Mouse (Mus musculus) intestine, embryonic 16.5 days (tissue): Measurements from ENCODE around the gene Cebpb. TPM values are rescaled to one million over a fixed set of nuclear protein-coding genes. Genes with fewer than 3 reads are reported as not detected.
"Not testable (repeated sequence)": the region's sequence is repeated elsewhere in the genome, so short reads cannot be mapped to it uniquely, and the experiment has no call there.

ENCODE experiments used
- ATAC-seq: fragments of 200-750 bp; cut with Nextera tagmentation; 2 replicates; pipeline ENCODE4 v1.8.0; 2017; ENCODE audit warnings: moderate TSS enrichment, moderate library complexity
- H3K27ac ChIP-seq: fragments of 300-500 bp; sonication (generic); 2 replicates; pipeline ENCODE4 v1.5.1; 2014; ENCODE audit warnings: mild to moderate bottlenecking, low read length
- H3K27me3 ChIP-seq: fragments of 300-500 bp; sonication (generic); replicated peaks from 2 replicates; pipeline ENCODE4 v1.6.1; 2014; ENCODE audit warnings: low read length, control low read depth, mixed read lengths; ENCODE audit not compliant: control insufficient read depth, insufficient read depth
- H3K36me3 ChIP-seq: fragments of 300-500 bp; sonication (generic); 2 replicates; pipeline ENCODE4 v1.6.1; 2014; ENCODE audit warnings: low read length, control low read depth; ENCODE audit not compliant: control insufficient read depth, insufficient read depth
- H3K4me1 ChIP-seq: fragments of 300-500 bp; sonication (generic); 2 replicates; pipeline ENCODE4 v1.6.1; 2014; ENCODE audit warnings: low read length, control low read depth, mixed read lengths; ENCODE audit not compliant: control insufficient read depth, insufficient read depth
- H3K4me2 ChIP-seq: fragments of 300-500 bp; sonication (generic); 2 replicates; pipeline ENCODE4 v1.6.1; 2014; ENCODE audit warnings: low read depth, low read length, control low read depth
- H3K4me3 ChIP-seq: fragments of 300-500 bp; sonication (generic); 2 replicates; pipeline ENCODE4 v1.5.1; 2014; ENCODE audit warnings: mild to moderate bottlenecking, low read length
- H3K9ac ChIP-seq: fragments of 300-500 bp; sonication (generic); 2 replicates; pipeline ENCODE4 v1.6.1; 2014; ENCODE audit warnings: low read depth, low read length
- H3K9me3 ChIP-seq: fragments of 300-500 bp; sonication (generic); 2 replicates; pipeline ENCODE4 v1.6.1; 2016; ENCODE audit warnings: low read length, control low read depth; ENCODE audit not compliant: control insufficient read depth
- WGBS: fragments of 180-500 bp; shearing (Covaris S2); extraction: QIAGEN DNeasy Blood & Tissue Kit; methylation state at CpG from one replicate; pipeline ENCODE4 v1.1.7; 2014; 5-methylcytosine and 5-hydroxymethylcytosine counted together
- polyA plus RNA-seq: library from polyadenylated mRNA; unstranded; fragments of >200 nt; fragmentation: Nextera tagmentation; extraction: Ambion mirVana; gene quantifications from 2 replicates; pipeline ENCODE4 v1.2.1, GENCODE M21; 2015

Gene Cebpb
- polyA plus RNA-seq = 0.65 and 0.93 TPM in 2 replicates

GRCm38 (mm10) chr2:167688498-167689451, at the start of gene Cebpb:
TSS of gene Cebpb (plus strand) at chr2:167688915.
- under 1% methylated on average over 123 of the region's 147 CpGs for WGBS
- Histone ChIP-seq H3K9me3 (no peaks in the 10 kb centered on the region), H3K27ac (peak within 1 kb of the TSS; percentile 95), H3K27me3 (no peaks in the 10 kb centered on the region), H3K4me3 (peak within 1 kb of the TSS; percentile 85), H3K4me1 (peaks cover 25% of the 10 kb centered on the region), H3K36me3 (peaks cover 4% of the 10 kb centered on the region; the same call in 1 of the 2 replicates), H3K4me2 (peak within 1 kb of the TSS; percentile 87), H3K9ac (peak within 1 kb of the TSS; percentile 92)
- peak; percentile 79 for ATAC-seq

GRCm38 (mm10) chr2:167640279-167640678, 48.4 kb upstream of the Cebpb start:
- ATAC-seq = no peak
- Histone ChIP-seq H3K36me3 (no peaks in the 10 kb centered on the region), H3K27ac (no peak overlapping the region), H3K27me3 (no peaks in the 10 kb centered on the region), H3K9me3 (no peaks in the 10 kb centered on the region), H3K4me2 (no peak overlapping the region), H3K9ac (no peak overlapping the region), H3K4me1 (peaks cover 4% of the 10 kb centered on the region; the same call in 1 of the 2 replicates), H3K4me3 (no peak overlapping the region)
- 86% methylated on average over 3 of the region's 3 CpGs for WGBS

- Histone ChIP-seq H3K4me1 (peaks cover 4% of the 10 kb centered on the region; the same call in 1 of the 2 replicates), H3K36me3 (no peaks in the 10 kb centered on the region), H3K9ac (no peak overlapping the region), H3K27me3 (no peaks in the 10 kb centered on the region), H3K27ac (no peak overlapping the region), H3K4me2 (no peak overlapping the region), H3K9me3 (no peaks in the 10 kb centered on the region), H3K4me3 (no peak overlapping the region)
- 47% methylated on average over 8 of the region's 8 CpGs for WGBS
- peak; percentile 49; the same call in 1 of the 2 replicates for ATAC-seq
Measured at GRCm38 (mm10) chr2:167641337-167641736, 47.4 kb upstream of the Cebpb start.

- no peak overlapping the region for H3K9ac ChIP-seq
- no peaks in the 10 kb centered on the region for H3K36me3 ChIP-seq
- H3K9me3 ChIP-seq = no peaks in the 10 kb centered on the region
- H3K27me3 ChIP-seq = no peaks in the 10 kb centered on the region
- no peak for ATAC-seq
- peaks cover 4% of the 10 kb centered on the region; the same call in 1 of the 2 replicates for H3K4me1 ChIP-seq
- H3K4me3 ChIP-seq = no peak overlapping the region
- 90% methylated on average over 6 of the region's 6 CpGs for WGBS
- no peak overlapping the region for H3K4me2 ChIP-seq
- no peak overlapping the region for H3K27ac ChIP-seq
Measured at GRCm38 (mm10) chr2:167642164-167642563, 46.6 kb upstream of the Cebpb start.

GRCm38 (mm10) chr2:167643356-167644052, 45.2 kb upstream of the Cebpb start:
- H3K4me3 ChIP-seq, H3K9me3 ChIP-seq, H3K4me1 ChIP-seq, ATAC-seq, H3K9ac ChIP-seq, H3K36me3 ChIP-seq, H3K4me2 ChIP-seq, H3K27me3 ChIP-seq, H3K27ac ChIP-seq: not testable (repeated sequence)
- WGBS = 75% methylated on average over 11 of the region's 13 CpGs

GRCm38 (mm10) chr2:167646411-167646810, 42.3 kb upstream of the Cebpb start:
- Histone ChIP-seq H3K4me2 (no peak overlapping the region), H3K36me3 (no peaks in the 10 kb centered on the region), H3K27ac (no peak overlapping the region), H3K4me3 (no peak overlapping the region), H3K9ac (no peak overlapping the region), H3K9me3 (no peaks in the 10 kb centered on the region), H3K4me1 (peaks cover under 1% of the 10 kb centered on the region; the same call in 1 of the 2 replicates), H3K27me3 (no peaks in the 10 kb centered on the region)
- 63% methylated on average over 4 of the region's 4 CpGs for WGBS
- ATAC-seq = no peak; the same call in 1 of the 2 replicates

- H3K27me3 ChIP-seq = no peaks in the 10 kb centered on the region; the same call in 1 of the 2 replicates
- H3K4me2 ChIP-seq = no peak overlapping the region
- H3K4me1 ChIP-seq = no peaks in the 10 kb centered on the region
- H3K36me3 ChIP-seq = no peaks in the 10 kb centered on the region
- no peak overlapping the region for H3K4me3 ChIP-seq
- 83% methylated on average over 12 of the region's 12 CpGs for WGBS
- no peak for ATAC-seq
- no peaks in the 10 kb centered on the region for H3K9me3 ChIP-seq
- H3K27ac ChIP-seq = no peak overlapping the region
- H3K9ac ChIP-seq = no peak overlapping the region
Measured at GRCm38 (mm10) chr2:167649290-167650032, 39.3 kb upstream of the Cebpb start.

GRCm38 (mm10) chr2:167651622-167652021, 37.1 kb upstream of the Cebpb start:
- no peak overlapping the region for H3K4me3 ChIP-seq
- no peak for ATAC-seq
- H3K4me1 ChIP-seq = no peaks in the 10 kb centered on the region
- WGBS = 91% methylated on average over 9 of the region's 9 CpGs
- no peaks in the 10 kb centered on the region for H3K9me3 ChIP-seq
- H3K4me2 ChIP-seq = no peak overlapping the region
- H3K36me3 ChIP-seq = no peaks in the 10 kb centered on the region
- H3K27me3 ChIP-seq = no peaks in the 10 kb centered on the region; the same call in 1 of the 2 replicates
- H3K27ac ChIP-seq = no peak overlapping the region
- no peak overlapping the region for H3K9ac ChIP-seq
